Mouse (Mus musculus) skeletal muscle tissue, postnatal 0 days (tissue): ENCODE results near the gene Gprc6a. TPM values are rescaled to one million over a fixed set of nuclear protein-coding genes. Genes with fewer than 3 reads are reported as not detected.

ENCODE experiments used
- polyA plus RNA-seq: library from polyadenylated mRNA; unstranded; fragments of >200 nt; fragmentation: Nextera tagmentation; extraction: Ambion mirVana; gene quantifications from 2 replicates; pipeline ENCODE4 v1.2.1, GENCODE M21; 2015

Gprc6a gene
- polyA plus RNA-seq = not detected in 2 replicates

DNA sequence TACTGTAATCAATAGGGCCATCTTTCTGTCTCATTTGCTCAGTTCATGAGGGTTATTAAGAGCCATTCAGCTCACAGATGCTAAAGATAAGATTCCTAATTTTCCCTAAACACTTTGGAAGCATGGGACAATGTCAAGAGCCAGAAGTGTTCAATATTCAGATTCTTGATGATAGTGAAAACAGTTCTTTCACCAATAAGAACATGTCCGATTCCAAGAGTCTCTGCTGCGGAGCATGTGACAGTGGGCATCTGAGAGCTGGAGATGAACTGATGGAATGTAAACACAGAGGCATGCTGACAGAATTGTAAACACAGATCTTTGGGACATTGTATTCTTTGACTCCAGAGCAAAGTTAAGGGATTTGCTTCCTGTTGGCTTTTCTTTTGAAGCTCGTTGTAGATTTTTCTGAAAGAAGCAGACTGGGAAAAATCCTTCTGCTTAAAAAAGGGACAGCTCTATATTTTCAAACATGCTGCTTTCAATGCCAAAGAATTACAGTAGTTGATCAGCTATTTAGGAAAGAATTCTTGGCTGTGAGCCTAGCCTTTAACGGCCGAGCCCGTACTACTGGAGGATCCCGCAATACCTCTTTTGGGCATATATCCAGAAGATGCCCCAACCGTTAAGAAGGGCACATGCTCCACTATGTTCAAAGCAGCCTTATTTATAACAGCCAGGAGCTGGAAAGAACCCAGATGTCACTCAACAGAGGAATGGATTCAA lies at the start of gene Gprc6a:
Gene Gprc6a, minus strand, starts transcription at position 51 of the 726 bp plus-strand sequence.

DNA sequence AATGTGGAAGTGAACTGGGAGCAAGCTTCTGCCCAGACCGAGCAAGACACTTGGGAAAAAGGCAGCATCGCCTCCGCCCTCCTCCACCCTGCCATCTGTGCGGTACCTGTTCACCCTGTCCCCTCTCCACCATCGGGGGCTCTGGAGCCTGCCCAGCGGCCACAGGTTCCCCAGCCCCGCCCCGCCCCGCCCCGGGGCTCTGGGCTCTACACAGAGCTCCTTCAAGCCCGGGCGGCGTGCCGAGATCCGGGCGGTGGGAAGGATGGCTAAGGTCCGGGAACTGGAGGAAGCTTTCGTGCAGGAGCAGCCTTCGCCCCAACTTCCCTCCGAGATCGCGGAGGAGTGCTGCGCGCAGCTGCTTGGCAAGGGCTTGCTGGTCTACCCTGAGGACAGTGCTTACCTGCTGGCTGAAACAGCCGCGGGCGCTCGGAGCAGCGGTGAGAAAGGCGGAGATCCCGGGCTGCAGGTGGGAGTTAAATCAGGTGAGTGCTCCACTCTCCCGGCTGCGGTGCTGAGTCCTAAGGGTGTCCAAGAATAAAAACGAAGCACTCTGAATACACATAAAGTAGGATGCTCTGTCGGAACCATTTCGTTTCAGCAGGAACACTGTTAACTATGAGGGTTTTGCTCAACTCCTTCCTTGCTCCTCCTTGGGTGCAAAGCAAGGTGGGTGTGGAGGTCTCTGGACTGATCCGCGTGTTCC lies 46.4 kb upstream of the Gprc6a start, which contains the start of gene Rfx6:
Gene Rfx6, plus strand, starts transcription at position 209 of the 703 bp plus-strand sequence.

DNA sequence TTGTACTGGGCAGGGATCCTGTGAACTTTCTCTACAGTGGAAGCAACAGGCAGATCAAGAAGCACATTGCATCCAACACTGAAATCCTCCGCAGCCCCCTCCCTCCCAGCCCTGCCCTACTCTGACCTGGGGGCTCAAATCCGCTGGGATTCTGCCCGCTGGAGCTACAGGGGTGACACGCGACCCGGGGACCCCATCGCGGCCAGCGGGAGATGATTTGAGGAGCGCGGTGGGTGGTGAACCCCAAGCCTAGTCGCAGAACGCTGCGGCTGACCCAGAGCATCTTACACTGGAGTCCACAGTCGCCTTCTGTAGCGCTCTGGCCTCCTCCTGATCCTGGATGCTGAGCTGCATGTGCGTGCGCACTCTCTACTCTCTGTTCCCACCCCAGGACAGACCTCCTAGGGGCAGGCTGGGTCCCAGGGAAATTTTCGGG lies 41.1 kb downstream of the Gprc6a start, which contains the start of gene Fam162b:
Gene Fam162b, minus strand, starts transcription at position 379 of the 436 bp plus-strand sequence.

Other genes with a start within 250 kb of the Gprc6a start
- 1.2 and 2.0 TPM in 2 replicates for gene Gm49339, start 150.8 kb downstream of the Gprc6a start, polyA plus RNA-seq
- 3.9 and 4.4 TPM in 2 replicates for gene Lilr4b, start 150.8 kb downstream of the Gprc6a start, polyA plus RNA-seq
- 6.6 and 8.2 TPM in 2 replicates for gene Lilrb4a, start 140.5 kb downstream of the Gprc6a start, polyA plus RNA-seq
- gene Fam162b, start 40.9 kb downstream of the Gprc6a start, polyA plus RNA-seq = 0.29 TPM in 1 of 2 replicates, not detected in the other
- not detected in 2 replicates for gene Rfx6, start 46.3 kb upstream of the Gprc6a start, polyA plus RNA-seq